Mouse (Mus musculus) pancreas, adult 10 weeks (tissue): ENCODE results near the gene Gm20715. TPM values are rescaled to one million over a fixed set of nuclear protein-coding genes. Genes with fewer than 3 reads are reported as not detected.

ENCODE experiments used
- polyA plus RNA-seq: library from polyadenylated mRNA; stranded (reverse); fragments of 350-450 nt; fragmentation: Illumina TruSeq; extraction: RNeasy Lipid Tissue Mini Kit (QIAGEN cat#74804); gene quantifications from one replicate; pipeline ENCODE4 v1.2.3, GENCODE M21; 2015; ENCODE audit warnings: low read depth, low replicate concordance; ENCODE audit not compliant: insufficient read depth

The Gm20715 gene
- polyA plus RNA-seq: not detected

GRCm38 (mm10) chr7:6410043-6410442 lies at the start of gene Gm20715:
Gene Gm20715 (plus strand): TSS chr7:6410277.

GRCm38 (mm10) chr7:6363047-6363488 lies 47.0 kb upstream of the Gm20715 start, which contains the start of gene Zfp78:
Gene Zfp78 (plus strand): TSS chr7:6363280.

GRCm38 (mm10) chr7:6383044-6383455 lies 27.0 kb upstream of the Gm20715 start, which contains the start of gene Zfp28:
Gene Zfp28 (plus strand): TSS chr7:6383295.

GRCm38 (mm10) chr7:6397996-6398975 lies 11.8 kb upstream of the Gm20715 start, which contains the start of gene Smim17:
Gene Smim17 (plus strand): TSS chr7:6398715.

GRCm38 (mm10) chr7:6438388-6438787 lies 28.3 kb downstream of the Gm20715 start, which contains the start of gene Olfr1344:
Gene Olfr1344 (plus strand): TSS chr7:6438688.

GRCm38 (mm10) chr7:6455868-6456267 lies 45.8 kb downstream of the Gm20715 start, which contains the start of gene Olfr1336:
Gene Olfr1336 (plus strand): TSS chr7:6456168.

GRCm38 (mm10) chr7:6466951-6467350 lies 56.9 kb downstream of the Gm20715 start, which contains the start of gene Olfr1346:
Gene Olfr1346 (plus strand): TSS chr7:6467101.

GRCm38 (mm10) chr7:6486841-6487240 lies 76.8 kb downstream of the Gm20715 start, which contains the start of gene Olfr5:
Gene Olfr5 (minus strand): TSS chr7:6486941.

Other genes with a start within 250 kb of the Gm20715 start
- gene Zfp444, start 238.1 kb upstream of the Gm20715 start, polyA plus RNA-seq: 5.9 TPM
- not detected for gene Galp, start 213.2 kb upstream of the Gm20715 start, polyA plus RNA-seq
- not detected for gene Zscan5b, start 188.0 kb upstream of the Gm20715 start, polyA plus RNA-seq
- not detected for gene Epp13, start 157.6 kb upstream of the Gm20715 start, polyA plus RNA-seq
- 2.5 TPM for gene Zfp667, start 123.7 kb upstream of the Gm20715 start, polyA plus RNA-seq
- 0.31 TPM for gene Zfp583, start 79.0 kb upstream of the Gm20715 start, polyA plus RNA-seq
- gene Gm3854, start 66.5 kb upstream of the Gm20715 start, polyA plus RNA-seq: 0.50 TPM
- 1.6 TPM for gene Zfp78, start 47.0 kb upstream of the Gm20715 start, polyA plus RNA-seq
- gene Zfp28, start 27.0 kb upstream of the Gm20715 start, polyA plus RNA-seq: 2.3 TPM
- not detected for gene Smim17, start 11.6 kb upstream of the Gm20715 start, polyA plus RNA-seq
- gene Olfr1344, start 28.4 kb downstream of the Gm20715 start, polyA plus RNA-seq: not detected
- gene Olfr1336, start 45.9 kb downstream of the Gm20715 start, polyA plus RNA-seq: not detected
- gene Olfr1346, start 56.8 kb downstream of the Gm20715 start, polyA plus RNA-seq: not detected
- gene Olfr5, start 76.7 kb downstream of the Gm20715 start, polyA plus RNA-seq: not detected
- not detected for gene Olfr1347, start 89.5 kb downstream of the Gm20715 start, polyA plus RNA-seq
- not detected for gene Olfr1348, start 98.5 kb downstream of the Gm20715 start, polyA plus RNA-seq
- not detected for gene Olfr1349, start 112.7 kb downstream of the Gm20715 start, polyA plus RNA-seq
- gene Olfr1350, start 154.6 kb downstream of the Gm20715 start, polyA plus RNA-seq: not detected